Mouse (Mus musculus): ENCODE data around the gene Abca1. TPM values are rescaled to one million over a fixed set of nuclear protein-coding genes. Genes with fewer than 3 reads are reported as not detected.

Abca1 gene
- polyA plus RNA-seq, 1 experiment from 2014 or later, result 3.6 TPM

DNA sequence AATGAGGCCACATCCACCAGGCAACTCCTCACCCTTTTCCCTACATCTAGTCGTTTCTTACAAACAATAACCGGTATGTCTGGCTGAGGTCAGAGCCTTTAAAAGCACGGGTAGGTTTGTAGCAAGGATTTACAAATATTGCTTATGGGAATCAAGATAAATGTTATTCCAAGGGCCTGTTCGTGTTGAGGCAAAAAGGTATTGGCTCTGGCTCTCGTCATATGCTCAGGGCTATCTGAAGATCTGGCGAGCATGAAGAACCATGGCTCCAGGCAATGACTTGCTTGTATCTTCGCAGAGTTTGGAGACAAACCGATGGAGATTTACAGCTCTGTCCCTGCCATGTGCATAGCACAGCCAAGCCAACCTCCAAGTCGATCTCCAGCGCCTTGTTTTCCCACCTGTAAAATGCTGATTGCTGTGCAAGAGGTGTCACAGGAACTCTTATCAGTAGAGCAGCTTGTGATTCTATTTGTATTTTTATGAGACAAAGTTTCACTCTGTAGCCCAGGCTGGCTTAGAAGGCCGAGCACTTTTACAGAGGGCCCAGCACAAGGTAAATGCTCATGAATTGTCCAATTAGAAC is 29.9 kb downstream of the Abca1 start:
- WGBS, result 89% methylated on average over 11 of the region's 11 CpGs
- Histone ChIP-seq H3K36me3 (peaks cover 56% of the 10 kb centered on the region), H3K4me1 (replicated peaks) (no peaks in the 10 kb centered on the region), H3K27ac (no peak overlapping the region), H3K9me3 (peaks cover 7% of the 10 kb centered on the region), H3K27me3 (ENCODE audit: insufficient read depth, poor library complexity, severe bottlenecking) (no peaks in the 10 kb centered on the region), H3K4me3 (no peak overlapping the region)
- no peak for DNase-seq (ENCODE audit: low spot score)

GRCm38 (mm10) chr4:53127266-53127665 is 32.4 kb downstream of the Abca1 start:
- no peaks in the 10 kb centered on the region for H3K27me3 ChIP-seq (ENCODE audit: insufficient read depth, poor library complexity, severe bottlenecking)
- DNase-seq (ENCODE audit: low spot score), result no peak
- H3K4me1 ChIP-seq (replicated peaks), result no peaks in the 10 kb centered on the region
- peaks cover 55% of the 10 kb centered on the region for H3K36me3 ChIP-seq
- WGBS, result 78% methylated on average over 5 of the region's 5 CpGs
- H3K9me3 ChIP-seq, result peaks cover 7% of the 10 kb centered on the region
- H3K27ac ChIP-seq, result no peak overlapping the region
- H3K4me3 ChIP-seq, result no peak overlapping the region

DNA sequence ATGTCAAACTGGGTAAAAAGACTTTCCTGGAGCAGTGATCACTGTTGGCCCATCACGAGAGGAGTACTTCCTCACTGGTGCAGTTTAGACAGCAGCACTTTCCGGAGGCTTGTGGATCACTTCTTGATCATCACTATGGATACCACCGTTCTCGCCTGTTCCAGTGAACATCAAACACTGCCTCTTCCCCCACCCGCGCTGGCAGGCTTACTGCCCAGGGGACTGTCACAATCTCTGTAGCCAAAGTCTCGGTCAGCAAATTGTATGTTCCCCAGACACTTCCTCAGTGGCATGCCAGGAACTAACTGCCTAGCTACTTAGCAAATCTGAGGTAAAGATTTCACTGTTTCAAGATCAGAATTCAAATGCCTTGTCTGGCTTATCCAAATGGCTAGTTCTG is 32.9 kb downstream of the Abca1 start:
- peaks cover 7% of the 10 kb centered on the region for H3K9me3 ChIP-seq
- WGBS, result 92% methylated on average over 7 of the region's 7 CpGs
- no peak overlapping the region for H3K4me3 ChIP-seq
- H3K4me1 ChIP-seq (replicated peaks), result no peaks in the 10 kb centered on the region
- no peaks in the 10 kb centered on the region for H3K27me3 ChIP-seq (ENCODE audit: insufficient read depth, poor library complexity, severe bottlenecking)
- no peak overlapping the region for H3K27ac ChIP-seq
- DNase-seq (ENCODE audit: low spot score), result no peak
- H3K36me3 ChIP-seq, result peaks cover 51% of the 10 kb centered on the region

DNA sequence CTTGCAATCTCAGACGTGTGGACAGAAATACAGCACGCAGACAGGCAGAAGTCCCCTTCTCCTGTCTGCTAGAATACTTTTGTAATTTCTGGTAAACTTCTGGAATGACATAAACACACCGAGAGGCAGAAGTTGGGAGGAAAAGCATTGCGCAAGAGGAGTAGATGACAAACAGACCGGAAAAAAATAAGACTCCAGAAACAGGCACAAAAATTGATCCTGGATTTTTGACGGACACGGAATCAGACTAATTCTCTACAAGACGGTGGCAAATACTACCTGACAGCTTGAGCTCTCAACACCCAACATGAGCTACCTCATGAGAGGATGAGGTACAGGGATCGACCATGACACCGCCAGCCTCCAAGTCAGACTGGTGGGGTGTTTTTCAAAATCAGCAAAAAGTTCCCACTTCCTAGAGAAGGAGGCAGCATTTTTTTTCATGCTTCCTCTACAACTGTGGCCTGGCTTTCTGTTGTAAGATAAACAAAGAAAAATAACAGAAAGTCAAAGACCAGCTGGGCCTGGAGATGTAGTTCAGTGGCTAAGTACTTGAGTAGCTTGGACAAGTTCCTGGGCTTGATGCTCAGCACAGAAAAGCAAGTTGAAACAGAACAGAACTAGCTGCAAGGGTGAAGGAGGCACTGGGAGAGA is 34.7 kb downstream of the Abca1 start:
- no peak for DNase-seq (ENCODE audit: low spot score)
- no peaks in the 10 kb centered on the region for H3K4me1 ChIP-seq (replicated peaks)
- peaks cover 7% of the 10 kb centered on the region for H3K9me3 ChIP-seq
- peaks cover 34% of the 10 kb centered on the region for H3K36me3 ChIP-seq
- 91% methylated on average over 10 of the region's 10 CpGs for WGBS
- no peaks in the 10 kb centered on the region for H3K27me3 ChIP-seq (ENCODE audit: insufficient read depth, poor library complexity, severe bottlenecking)
- no peak overlapping the region for H3K4me3 ChIP-seq
- no peak overlapping the region for H3K27ac ChIP-seq

DNA sequence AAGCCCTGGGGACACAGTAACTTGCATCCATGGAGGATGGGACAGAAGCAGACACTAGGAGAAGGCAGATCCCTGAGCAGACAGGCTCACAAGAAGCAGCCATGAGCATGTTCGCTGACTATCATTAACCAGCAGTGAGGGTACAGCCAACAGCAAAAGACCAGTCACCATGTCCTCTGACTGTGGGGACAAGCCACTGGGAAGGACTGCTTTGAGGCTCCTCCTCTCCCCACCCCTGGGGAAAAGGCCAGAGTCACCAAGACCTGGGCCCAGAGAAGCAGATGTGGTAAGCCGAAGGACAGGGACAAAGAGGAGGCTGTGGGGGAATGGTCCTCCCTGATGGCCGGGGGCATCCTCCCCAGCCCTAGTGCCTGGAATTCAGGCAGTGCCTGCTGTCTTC is 37.4 kb downstream of the Abca1 start:
- no peak for DNase-seq (ENCODE audit: low spot score)
- H3K9me3 ChIP-seq, result peaks cover 7% of the 10 kb centered on the region
- no peaks in the 10 kb centered on the region for H3K4me1 ChIP-seq (replicated peaks)
- no peak overlapping the region for H3K4me3 ChIP-seq
- no peak overlapping the region for H3K27ac ChIP-seq
- no peaks in the 10 kb centered on the region for H3K27me3 ChIP-seq (ENCODE audit: insufficient read depth, poor library complexity, severe bottlenecking)
- peaks cover 13% of the 10 kb centered on the region for H3K36me3 ChIP-seq
- 78% methylated on average over 3 of the region's 3 CpGs for WGBS

DNA sequence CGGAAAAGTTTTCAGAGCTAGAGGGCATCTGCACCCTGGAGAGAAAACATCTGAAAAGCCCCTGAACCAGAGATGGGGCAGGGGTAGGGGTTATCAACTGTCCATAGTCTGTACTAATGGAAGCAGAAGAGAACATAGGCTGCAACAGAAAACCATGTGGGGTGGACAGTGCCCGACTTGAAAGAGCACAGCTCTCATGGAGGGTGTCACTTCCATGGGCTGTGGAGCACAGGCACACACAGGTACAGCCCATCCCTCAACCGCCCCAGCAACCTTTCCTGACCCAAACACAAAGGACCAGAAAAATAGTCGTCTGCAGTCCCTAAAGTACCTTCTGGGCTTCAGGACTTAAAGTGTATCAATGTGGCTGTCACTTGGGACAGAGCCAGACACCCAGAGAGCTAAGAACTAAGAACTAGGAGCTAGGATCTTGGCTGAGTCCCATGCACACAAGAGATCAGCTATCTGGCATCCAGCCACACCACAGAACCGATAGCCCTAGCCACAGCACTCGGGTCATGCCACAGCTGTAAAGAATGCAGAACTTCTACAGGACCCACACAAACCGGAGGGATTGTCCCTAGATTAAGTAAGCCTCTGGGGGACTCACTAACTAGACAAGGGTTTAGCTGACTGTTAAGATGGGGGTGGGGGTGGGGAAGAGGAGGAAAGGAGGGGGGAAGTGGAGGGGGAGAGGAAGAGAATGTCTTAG is 38.0 kb downstream of the Abca1 start:
- DNase-seq (ENCODE audit: low spot score), result no peak
- Histone ChIP-seq H3K27me3 (ENCODE audit: insufficient read depth, poor library complexity, severe bottlenecking) (no peaks in the 10 kb centered on the region), H3K36me3 (peaks cover 7% of the 10 kb centered on the region), H3K4me1 (replicated peaks) (peaks cover 4% of the 10 kb centered on the region; the same call in 1 of the 2 replicates), H3K27ac (no peak overlapping the region), H3K4me3 (no peak overlapping the region), H3K9me3 (peaks cover 4% of the 10 kb centered on the region)
- 76% methylated on average over 7 of the region's 7 CpGs for WGBS

DNA sequence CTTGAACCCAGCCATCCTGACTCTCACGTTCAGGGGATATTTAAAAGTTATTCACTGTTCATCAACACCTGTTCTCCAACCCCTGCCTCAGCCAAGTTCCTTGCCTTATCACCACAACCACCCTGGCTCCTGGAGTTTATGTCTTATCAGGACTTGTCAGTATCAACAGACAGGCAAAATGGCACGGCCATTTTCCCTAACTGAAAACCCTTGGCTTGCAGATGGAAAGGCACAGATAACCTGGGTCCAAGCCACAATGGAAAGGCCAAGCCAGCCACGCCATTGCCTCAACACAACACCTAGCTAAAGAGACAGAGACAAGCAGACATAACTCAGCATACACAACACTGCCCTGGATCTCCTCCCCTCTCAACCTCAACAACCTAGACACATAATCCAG is 38.6 kb downstream of the Abca1 start:
- peaks cover under 1% of the 10 kb centered on the region for H3K36me3 ChIP-seq
- H3K9me3 ChIP-seq, result no peaks in the 10 kb centered on the region
- no peak overlapping the region for H3K27ac ChIP-seq
- WGBS, result 84% methylated on average over 3 of the region's 3 CpGs
- no peak overlapping the region for H3K4me3 ChIP-seq
- no peak for DNase-seq (ENCODE audit: low spot score)
- no peaks in the 10 kb centered on the region for H3K27me3 ChIP-seq (ENCODE audit: insufficient read depth, poor library complexity, severe bottlenecking)
- H3K4me1 ChIP-seq (replicated peaks), result peaks cover 10% of the 10 kb centered on the region

GRCm38 (mm10) chr4:53120038-53120685 is 39.5 kb downstream of the Abca1 start:
- Histone ChIP-seq H3K4me3 (no peak overlapping the region), H3K9me3 (no peaks in the 10 kb centered on the region), H3K27me3 (ENCODE audit: insufficient read depth, poor library complexity, severe bottlenecking) (no peaks in the 10 kb centered on the region), H3K36me3 (no peaks in the 10 kb centered on the region), H3K27ac (no peak overlapping the region), H3K4me1 (replicated peaks) (peaks cover 19% of the 10 kb centered on the region)
- WGBS, result 90% methylated on average over 10 of the region's 10 CpGs
- DNase-seq (ENCODE audit: low spot score), result no peak

- Histone ChIP-seq H3K9me3 (no peaks in the 10 kb centered on the region), H3K4me1 (replicated peaks) (peaks cover 22% of the 10 kb centered on the region), H3K4me3 (no peak overlapping the region), H3K36me3 (no peaks in the 10 kb centered on the region), H3K27ac (no peak overlapping the region), H3K27me3 (ENCODE audit: insufficient read depth, poor library complexity, severe bottlenecking) (no peaks in the 10 kb centered on the region)
- 84% methylated on average over 4 of the region's 4 CpGs for WGBS
- DNase-seq (ENCODE audit: low spot score), result no peak
Measured at GRCm38 (mm10) chr4:53118643-53119042, 41.1 kb downstream of the Abca1 start.

DNA sequence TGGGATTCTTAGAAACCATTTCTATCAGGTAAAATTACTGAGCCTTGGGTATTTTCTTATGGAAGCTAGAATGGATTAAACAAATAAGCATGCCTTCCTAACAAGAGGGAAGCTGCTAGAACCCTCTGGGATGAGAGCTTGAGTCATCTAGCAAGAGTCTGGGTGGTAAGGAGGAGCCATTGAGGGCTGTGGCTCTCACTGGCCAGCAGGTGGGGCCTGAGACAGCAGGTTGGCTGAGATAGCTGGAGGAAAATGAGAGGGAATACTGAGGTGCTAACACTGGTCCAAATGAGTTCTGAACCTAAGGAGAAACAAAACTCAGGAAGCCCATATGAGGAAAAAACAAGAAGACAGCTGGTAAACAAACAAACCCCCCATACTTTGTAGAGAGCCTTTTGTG is 42.1 kb downstream of the Abca1 start:
- H3K27me3 ChIP-seq (ENCODE audit: insufficient read depth, poor library complexity, severe bottlenecking), result no peaks in the 10 kb centered on the region
- no peak overlapping the region for H3K27ac ChIP-seq
- H3K4me1 ChIP-seq (replicated peaks), result peaks cover 22% of the 10 kb centered on the region
- no peak overlapping the region for H3K4me3 ChIP-seq
- H3K36me3 ChIP-seq, result no peaks in the 10 kb centered on the region
- DNase-seq (ENCODE audit: low spot score), result no peak
- no peaks in the 10 kb centered on the region for H3K9me3 ChIP-seq

DNA sequence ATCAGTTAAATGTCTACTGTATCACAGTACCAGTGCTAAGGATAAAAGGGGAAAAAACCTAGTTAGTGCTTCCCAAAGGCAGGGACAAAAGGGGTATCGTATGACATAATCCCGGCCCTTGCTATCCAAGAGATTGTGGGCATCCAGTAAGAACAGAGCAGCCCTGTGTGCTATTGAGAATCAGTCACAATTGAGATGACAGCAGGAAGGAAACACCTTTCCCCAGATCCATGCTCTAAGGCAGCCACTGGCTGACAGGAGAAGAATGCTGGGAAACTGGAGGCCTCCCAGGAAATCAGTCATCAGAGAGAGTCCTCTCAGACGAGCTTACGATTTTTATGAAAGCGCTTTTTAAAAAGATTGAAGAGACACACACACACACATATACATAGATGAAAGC is 42.6 kb downstream of the Abca1 start:
- DNase-seq (ENCODE audit: low spot score), result no peak
- H3K36me3 ChIP-seq, result no peaks in the 10 kb centered on the region
- no peaks in the 10 kb centered on the region for H3K27me3 ChIP-seq (ENCODE audit: insufficient read depth, poor library complexity, severe bottlenecking)
- no peaks in the 10 kb centered on the region for H3K9me3 ChIP-seq
- 70% methylated on average over 5 of the region's 5 CpGs for WGBS
- peaks cover 22% of the 10 kb centered on the region for H3K4me1 ChIP-seq (replicated peaks)
- H3K4me3 ChIP-seq, result no peak overlapping the region
- H3K27ac ChIP-seq, result no peak overlapping the region

- WGBS, result 10% methylated on average over 2 of the region's 5 CpGs
- H3K4me1 ChIP-seq (replicated peaks), result peaks cover 22% of the 10 kb centered on the region
- no peaks in the 10 kb centered on the region for H3K27me3 ChIP-seq (ENCODE audit: insufficient read depth, poor library complexity, severe bottlenecking)
- H3K27ac ChIP-seq, result peak overlapping the region; percentile 53
- H3K4me3 ChIP-seq, result no peak overlapping the region
- H3K9me3 ChIP-seq, result no peaks in the 10 kb centered on the region
- H3K36me3 ChIP-seq, result no peaks in the 10 kb centered on the region
- no peak for DNase-seq (ENCODE audit: low spot score)
Measured at GRCm38 (mm10) chr4:53115866-53116265, 43.8 kb downstream of the Abca1 start.

GRCm38 (mm10) chr4:53115410-53115809 is 44.3 kb downstream of the Abca1 start:
- peak overlapping the region; percentile 53 for H3K27ac ChIP-seq
- H3K4me1 ChIP-seq (replicated peaks), result peaks cover 22% of the 10 kb centered on the region
- H3K4me3 ChIP-seq, result no peak overlapping the region
- H3K27me3 ChIP-seq (ENCODE audit: insufficient read depth, poor library complexity, severe bottlenecking), result no peaks in the 10 kb centered on the region
- H3K9me3 ChIP-seq, result no peaks in the 10 kb centered on the region
- no peaks in the 10 kb centered on the region for H3K36me3 ChIP-seq
- DNase-seq (ENCODE audit: low spot score), result peak; percentile 47
- 37% methylated on average over 4 of the region's 4 CpGs for WGBS

All from hindbrain, embryonic 10.5 days (tissue).